Mouse (Mus musculus) stomach, postnatal 0 days (tissue): Measurements from ENCODE around the gene Zfyve19.

Source experiments
- CTCF ChIP-seq: IDR thresholded peaks from 2 replicates; pipeline ENCODE4 v1.5.1; 2016; ENCODE audit warnings: antibody characterized with exemption, low read depth, mild to moderate bottlenecking, moderate library complexity
- EP300 ChIP-seq: optimal IDR thresholded peaks from 2 replicates; pipeline ENCODE3; 2016; ENCODE audit warnings: antibody characterized with exemption

DNA sequence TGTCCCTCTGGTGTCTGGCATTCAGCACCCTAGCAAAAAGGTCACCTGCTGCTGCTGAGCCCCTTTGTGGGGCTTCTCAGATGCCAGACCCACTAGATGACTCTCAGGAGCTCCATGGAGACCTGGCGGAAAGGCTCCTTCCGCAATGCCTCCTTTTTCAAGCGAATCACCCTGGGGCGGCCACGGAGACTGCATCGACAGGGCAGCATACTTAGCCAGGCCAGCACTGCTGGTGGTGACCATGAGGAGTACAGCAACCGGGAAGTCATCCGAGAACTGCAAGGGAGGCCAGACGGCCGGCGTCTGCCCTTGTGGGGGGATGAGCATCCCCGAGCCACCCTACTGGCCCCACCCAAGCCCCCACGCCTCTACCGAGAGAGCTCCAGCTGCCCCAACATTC, 33.6 kb upstream of the Zfyve19 start:
- no peak for TF ChIP-seq CTCF
- TF ChIP-seq EP300: no peak
